Mouse (Mus musculus): ENCODE measurements around the gene Ppp4r4.

DNA sequence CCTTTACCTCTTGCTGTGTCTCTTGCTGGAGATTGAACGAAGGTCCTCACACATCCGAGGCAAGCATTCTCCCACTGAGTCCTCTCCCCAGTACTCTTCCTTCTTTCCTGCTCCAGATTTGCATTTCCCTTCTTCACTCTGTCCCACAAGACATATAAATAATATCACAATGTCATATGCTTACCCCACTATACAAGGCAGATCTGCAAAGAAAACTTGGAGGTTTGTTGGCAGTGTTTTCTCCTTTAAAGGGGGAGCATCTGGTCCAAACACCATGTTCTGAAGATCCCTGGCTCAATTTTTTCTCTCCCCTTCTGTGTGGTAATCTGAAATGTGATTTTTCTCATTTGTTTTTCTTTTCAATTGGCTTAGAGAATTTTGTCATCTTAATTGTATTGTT is 102.3 kb downstream of the Ppp4r4 start:
- TF ChIP-seq TAL1 (IDR thresholded peaks at IDR 0.05; ENCODE audit: low read length), result no peak
- no peak for TF ChIP-seq GATA1 (IDR thresholded peaks at IDR 0.05; ENCODE audit: low read length)

All from erythroblast, embryonic 14.5 days (primary cell).